Mouse (Mus musculus) CD4-positive helper T cell, adult 2 months (primary cell): ENCODE data around the gene Ppp2r1a.

Source experiments
- DNase-seq: peaks from one replicate; pipeline ENCODE4 v3.0.0-alpha.2; 2012; ENCODE audit warnings: low read depth, missing footprints, low spot score

The Ppp2r1a gene

DNA sequence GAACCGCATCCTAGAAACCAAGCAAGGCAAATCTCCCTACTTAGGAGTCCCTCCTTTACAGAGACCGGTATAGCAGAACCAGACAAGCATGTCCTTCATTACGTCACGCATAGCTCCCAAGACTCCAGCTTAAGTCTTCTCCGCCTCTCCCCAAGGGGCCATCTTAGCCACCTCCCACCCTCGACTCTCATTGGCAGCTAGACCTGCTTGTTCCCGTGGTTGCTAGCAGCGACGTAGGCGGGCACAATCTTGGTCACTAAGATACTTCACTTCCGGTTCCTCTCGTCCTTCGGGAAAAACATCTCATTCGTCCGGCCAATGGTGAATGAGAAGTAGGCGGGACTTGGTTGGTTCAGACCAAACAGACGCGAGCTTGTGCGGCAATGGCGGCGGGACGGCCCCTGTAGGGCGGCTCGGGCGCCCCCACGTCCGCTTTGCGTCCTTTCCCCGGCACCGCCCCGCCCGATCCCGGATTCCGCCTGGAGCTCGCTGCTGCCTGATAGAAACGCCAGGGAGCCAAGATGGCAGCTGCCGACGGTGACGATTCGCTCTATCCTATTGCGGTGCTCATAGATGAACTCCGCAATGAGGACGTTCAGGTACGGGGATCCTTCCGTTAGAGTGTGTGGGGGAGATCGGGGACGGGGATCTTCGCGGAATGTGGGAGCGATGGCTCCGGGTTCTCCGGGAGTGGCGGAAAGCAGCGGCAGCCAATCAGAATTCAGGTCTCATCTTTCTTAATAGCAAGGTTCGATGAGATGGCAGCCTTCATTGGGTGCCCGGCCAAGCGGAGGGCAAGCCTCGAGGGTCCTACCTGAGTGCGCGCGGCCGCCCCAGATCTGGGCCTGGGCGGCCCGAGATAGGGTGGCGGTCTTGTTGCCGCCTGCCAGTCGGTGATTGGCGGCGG lies at the start of gene Ppp2r1a:
Ppp2r1a (plus strand) TSS at position 327 of the 907 bp plus-strand sequence.
- peak; percentile 99 for DNase-seq

DNA sequence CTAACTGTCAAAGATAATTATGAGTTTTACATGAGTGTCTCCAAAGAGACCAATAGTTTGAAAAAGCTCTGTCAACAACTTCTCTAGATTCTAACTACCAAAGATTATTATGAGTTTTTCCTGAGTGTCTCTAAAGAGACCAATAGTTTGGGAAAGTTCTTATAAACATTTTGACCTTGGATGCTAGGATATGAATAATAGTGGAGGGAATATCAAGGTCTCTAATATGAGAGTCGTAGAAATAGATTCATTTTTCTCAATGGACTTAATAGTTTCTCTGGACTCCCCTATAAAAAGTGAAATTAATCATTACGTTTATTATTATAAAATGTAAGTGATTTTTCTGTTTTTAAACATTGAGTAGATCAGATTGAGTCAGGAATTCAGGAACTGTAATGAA lies 40.1 kb upstream of the Ppp2r1a start, which contains the start of gene Vmn1r231:
Vmn1r231 (minus strand) TSS at position 101 of the 400 bp plus-strand sequence.
- DNase-seq: no peak

DNA sequence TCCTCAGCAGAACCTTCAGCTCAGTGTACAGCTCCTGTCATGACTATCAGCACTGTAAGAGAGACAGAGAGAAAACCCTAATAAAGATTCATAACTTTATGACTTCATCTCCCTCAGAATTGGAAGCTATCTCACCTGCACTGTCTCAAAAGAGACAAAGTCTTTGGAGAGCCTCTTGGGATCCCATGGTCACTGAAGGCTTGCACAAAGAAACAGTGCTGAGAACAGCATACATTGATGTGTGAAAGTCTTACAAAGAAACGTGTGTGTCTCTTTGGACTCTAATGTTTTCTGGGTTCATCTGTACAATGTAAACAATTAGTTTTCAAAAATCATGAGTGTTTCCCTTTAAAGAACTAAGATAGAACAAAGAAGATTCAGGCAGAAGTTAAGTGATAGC lies 25.5 kb upstream of the Ppp2r1a start, which contains the start of gene Vmn1r232:
Vmn1r232 (minus strand) TSS at position 101 of the 400 bp plus-strand sequence.
- DNase-seq: no peak

DNA sequence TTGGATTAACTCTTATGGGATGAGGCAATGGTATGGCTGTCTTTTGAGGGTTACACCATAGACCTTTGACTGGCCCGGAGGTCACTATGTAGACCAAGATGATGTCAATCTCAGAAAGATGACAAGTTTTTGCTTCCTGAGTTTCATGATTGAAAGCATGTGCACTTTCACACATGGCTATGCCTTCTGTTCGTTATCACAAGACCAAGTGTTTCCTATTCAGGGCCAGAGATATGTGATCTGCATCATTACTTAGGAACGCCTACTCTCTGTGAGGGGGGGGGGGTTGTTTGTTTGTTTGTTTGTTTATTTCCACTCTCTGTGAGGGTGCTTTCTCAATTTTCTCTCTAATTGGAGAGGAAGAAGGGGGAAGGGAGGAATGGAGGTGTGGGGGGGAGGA lies 885 bp upstream of the Ppp2r1a start:
- DNase-seq: peak; percentile 42

DNA sequence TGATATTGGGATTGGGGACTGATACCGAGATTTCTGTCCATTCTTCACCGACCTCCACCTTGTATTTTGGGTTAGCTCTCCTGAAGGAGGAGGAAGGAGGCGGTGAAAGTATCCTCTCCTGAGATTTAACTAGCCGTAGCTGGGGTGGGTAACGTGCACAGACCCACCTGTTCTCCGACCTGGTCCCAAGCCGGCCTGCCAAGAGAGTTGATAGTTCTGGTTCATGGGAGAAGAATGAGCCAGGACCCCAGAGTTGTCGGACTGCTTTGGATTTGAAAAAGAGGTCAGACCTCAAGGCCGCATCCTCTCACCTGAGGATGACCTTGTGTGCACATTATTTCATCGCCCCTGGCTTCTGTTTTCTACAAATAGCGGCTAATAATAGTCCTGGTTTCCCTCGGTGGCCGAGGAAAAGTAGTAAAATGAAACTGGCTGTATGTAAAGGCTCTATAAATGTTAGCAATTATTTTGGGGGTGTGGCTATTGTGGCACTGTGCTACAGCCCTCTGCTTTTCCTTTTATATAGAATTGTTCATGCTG lies 985 bp downstream of the Ppp2r1a start:
- peak; percentile 16 for DNase-seq

DNA sequence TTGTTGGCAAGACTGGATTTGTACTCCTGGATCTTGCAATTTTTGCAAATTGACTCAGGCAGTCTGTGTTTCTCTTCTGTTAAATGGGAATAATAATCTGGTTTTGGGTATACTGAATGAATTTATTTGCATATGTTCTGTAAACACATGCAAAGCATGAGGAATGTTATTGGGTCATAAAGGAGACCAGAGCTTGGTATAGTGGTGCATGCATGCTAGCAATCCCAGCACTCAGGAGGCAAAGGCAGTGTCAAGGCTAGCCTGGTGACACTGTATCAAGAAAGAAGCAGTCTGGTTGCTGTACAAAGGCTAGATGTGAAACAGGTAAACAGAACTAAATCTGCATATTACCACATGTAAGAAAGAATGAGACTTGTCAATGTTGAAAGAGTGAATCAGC lies 1.5 kb downstream of the Ppp2r1a start:
- no peak for DNase-seq

DNA sequence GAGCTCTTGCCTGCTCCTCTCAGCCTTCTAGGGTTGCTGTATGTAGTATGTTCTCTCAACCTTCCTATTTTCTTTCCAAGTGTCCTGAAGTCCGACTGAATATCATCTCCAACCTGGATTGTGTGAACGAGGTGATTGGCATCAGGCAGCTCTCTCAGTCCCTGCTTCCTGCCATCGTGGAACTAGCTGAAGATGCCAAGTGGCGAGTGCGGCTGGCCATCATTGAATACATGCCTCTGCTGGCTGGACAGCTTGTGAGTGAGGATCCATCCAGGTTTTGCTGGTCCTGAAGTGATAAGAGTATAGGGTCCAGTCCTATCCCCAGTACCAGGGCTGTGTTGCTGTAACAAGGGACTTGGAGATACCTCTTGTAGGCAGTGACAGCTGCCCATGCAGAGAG lies 15.3 kb downstream of the Ppp2r1a start:
- DNase-seq: no peak

DNA sequence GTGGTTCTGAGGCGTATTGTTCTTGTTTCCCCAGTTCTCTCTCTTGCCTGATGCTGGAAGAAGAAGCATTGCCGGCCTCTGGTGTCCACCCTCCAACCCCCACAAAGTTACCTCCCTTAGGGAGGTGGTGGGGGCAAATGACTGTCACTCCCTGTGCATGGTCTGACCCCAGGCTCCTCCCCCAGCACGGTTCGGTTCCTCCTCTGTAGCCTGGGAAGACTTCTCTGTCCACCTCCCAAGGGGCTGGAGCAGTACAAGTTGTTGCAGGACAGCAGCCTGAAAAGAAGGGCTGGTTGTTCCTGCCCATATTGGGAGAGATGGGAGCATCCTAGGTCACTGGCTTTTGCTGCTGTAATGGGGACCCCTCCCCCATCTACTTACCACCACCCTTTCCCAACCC lies 20.3 kb downstream of the Ppp2r1a start:
- no peak for DNase-seq

DNA sequence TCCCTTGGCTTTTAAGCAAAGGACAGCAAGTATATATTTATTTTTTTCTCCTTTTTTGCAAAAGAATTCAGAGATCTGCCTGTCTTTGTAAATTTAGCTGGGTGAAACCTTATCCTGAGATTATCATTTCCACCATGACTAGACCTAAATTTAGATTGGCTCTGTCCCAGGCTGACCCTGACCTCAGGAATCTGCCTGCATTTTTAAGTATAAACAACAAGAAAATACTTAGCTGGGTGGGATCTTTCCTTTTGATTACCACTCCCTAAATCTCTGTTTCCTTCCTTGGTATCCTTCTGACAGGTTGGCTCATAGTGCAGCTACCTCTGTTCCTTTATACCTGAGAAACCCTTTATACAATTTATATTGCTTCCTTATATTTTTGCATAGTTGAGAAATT lies 21.6 kb downstream of the Ppp2r1a start:
- DNase-seq: no peak

DNA sequence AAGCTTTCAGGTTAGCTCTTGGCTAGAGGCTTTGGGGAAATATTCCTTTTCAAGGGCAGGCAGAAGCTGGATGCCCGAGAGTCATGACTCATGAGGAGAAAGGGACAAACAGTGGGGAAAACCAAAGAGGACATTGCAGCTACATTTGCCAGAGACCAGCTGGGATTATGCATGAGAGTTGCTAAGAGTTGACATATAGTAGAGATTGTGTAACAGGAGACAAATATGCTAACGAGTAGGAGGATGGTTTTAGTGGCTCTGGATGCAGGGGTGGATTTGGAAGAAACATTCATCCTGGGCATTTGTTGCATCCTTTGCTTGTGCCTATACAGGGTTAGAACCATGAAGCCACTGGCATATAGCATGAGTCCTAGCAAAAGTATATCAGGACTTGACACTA lies 48.6 kb downstream of the Ppp2r1a start:
- no peak for DNase-seq

DNA sequence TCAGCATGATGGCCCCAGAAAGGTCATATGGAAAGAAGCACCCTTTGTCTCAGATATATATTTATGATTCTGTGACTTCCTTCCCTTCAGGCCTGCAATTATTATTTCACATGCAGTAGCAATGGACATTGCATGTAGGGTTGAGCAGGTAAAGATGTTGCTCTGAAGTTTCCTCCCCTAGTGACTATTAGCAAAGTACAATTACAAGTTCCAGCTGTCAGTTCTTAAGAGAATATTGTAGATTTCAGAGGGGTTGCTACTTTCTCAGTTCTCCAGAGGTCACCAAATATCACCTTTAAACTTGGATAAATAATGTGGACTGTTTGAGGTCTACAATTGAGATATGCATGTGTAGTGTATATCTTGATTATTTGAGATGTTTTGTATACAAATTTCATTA lies 51.3 kb downstream of the Ppp2r1a start, which contains the start of gene Vmn1r233:
Vmn1r233 (minus strand) TSS at position 101 of the 400 bp plus-strand sequence.
- DNase-seq: no peak

DNA sequence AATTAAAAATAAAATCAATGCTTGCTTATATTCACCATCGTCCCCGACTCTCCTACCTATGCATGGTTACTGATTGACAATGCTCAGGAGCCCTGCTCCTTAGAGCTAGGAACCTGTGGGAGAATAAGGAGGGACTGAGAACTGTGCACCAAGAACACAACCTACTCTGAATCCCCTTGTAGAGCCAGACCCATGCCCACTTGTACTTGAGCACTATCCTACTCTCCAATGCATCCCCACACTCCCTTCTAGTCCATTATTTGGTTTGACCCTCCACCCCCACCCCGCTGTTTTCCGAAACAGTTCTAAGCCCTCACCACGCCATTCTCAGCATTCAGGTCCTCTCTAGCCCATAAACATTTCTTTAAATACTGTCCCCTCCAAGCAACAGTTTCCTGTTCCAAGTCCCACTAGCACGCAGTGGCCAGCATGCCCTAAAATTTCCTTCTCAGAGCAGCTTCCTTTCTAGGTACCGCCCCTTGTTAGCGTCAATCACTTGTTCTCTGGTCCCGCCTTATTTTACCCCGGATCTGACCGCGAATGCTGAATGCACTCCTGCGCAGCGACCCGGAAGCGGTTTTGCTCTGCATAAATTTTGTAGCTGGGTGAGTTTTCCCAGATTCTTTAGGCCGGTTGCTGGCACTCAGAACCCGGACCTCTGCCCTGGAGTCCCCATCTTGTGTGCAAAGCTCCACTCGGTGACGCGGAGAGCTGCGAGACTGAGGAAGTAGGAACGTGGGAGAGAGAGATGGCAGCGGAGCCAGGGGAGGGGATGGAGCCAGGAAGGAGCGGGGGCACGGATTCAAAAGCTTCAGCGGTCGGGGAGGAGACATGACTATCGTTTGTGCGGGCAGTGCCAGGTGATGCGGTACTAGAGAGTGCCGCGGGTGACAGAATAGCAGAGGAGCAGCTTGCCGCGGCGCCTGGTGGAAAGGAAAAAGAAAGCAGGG lies 63.5 kb downstream of the Ppp2r1a start, which contains the start of gene Zfp160:
Zfp160 (plus strand) TSS at position 522 of the 950 bp plus-strand sequence.
- DNase-seq: peak; percentile 89

DNA sequence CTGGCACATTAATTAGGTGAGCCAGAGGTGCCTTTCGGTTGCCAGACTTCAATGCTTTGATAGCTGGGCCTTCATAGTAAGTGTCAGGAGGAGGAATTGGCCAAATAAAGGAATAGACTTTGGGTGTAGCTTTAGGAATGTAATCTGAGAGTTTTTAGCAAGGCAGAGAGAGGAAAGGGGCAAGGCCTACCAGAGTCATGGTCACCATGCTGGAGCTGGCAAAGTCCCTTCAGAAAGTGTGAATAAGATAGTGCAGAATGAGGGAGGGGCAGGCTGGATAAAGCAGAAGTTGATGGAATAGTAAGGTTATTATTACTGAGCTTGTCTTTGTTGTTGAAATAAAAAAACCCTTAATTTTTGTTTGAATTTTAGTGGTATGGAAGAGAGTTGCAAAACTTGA lies 64.6 kb downstream of the Ppp2r1a start:
- no peak for DNase-seq
